Mouse (Mus musculus): ENCODE data around the gene Fubp3. TPM values are rescaled to one million over a fixed set of nuclear protein-coding genes. Genes with fewer than 3 reads are reported as not detected.

Fubp3 gene
- polyA plus RNA-seq, 1 experiment = 23.3 TPM

DNA sequence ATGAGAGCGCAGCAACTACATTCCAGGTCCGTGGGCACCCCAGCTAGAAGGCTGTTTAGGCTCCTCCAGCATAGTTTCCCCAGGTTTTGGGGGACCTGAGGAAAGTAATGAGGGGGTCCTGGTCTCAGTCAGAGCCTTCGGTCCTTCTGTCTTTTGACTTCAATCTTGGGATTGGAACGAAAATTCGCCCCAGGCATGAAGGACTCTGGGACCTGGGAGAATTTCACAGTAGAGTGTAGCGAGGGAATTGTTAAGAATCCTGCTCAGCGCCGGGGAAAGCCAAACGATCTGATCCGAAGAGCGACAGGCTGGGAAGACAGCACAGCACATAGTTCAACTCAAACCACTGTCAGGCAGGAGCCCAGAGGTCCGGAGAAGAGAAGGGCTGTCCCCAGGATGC lies 64.9 kb downstream of the Fubp3 start:
- no peaks in the 10 kb centered on the region; the same call in 1 of the 2 replicates for H3K4me1 ChIP-seq (ENCODE audit: control insufficient read depth, insufficient read depth, insufficient read length, low read length)
- H3K36me3 ChIP-seq (ENCODE audit: control insufficient read depth, insufficient read depth, low read length) = no peaks in the 10 kb centered on the region
- peaks cover 89% of the 10 kb centered on the region for H3K27me3 ChIP-seq (ENCODE audit: control insufficient read depth, insufficient read depth, low read length)

DNA sequence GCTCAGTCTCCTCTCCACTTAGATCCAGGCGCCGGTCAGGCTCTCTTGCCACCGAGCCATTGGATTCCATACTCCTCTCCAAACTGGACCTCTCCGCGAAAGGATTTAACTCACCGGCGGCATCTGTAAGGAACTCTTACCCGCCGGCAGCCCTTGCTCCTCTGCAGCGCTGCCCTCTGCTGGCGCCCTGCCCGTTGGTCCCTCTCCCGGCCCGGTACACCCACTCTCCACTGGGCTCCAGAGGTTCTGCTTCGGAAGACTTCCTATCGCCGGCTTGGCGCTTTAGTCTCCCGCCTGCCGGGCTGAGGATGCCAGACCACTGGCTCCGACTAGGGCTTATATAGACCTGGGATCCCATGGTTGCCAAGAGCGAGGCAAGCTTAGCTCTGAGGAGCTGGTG lies 65.4 kb downstream of the Fubp3 start:
- Histone ChIP-seq H3K27ac (ENCODE audit: insufficient read depth, low read depth, low read length) (no peak overlapping the region), H3K36me3 (ENCODE audit: control insufficient read depth, insufficient read depth, low read length) (no peaks in the 10 kb centered on the region), H3K4me1 (ENCODE audit: control insufficient read depth, insufficient read depth, insufficient read length, low read length) (no peaks in the 10 kb centered on the region; the same call in 1 of the 2 replicates), H3K27me3 (ENCODE audit: control insufficient read depth, insufficient read depth, low read length) (peaks cover 90% of the 10 kb centered on the region), H3K4me3 (ENCODE audit: low read depth, low read length) (no peak overlapping the region)
- no peak for TF ChIP-seq POLR2A (IDR thresholded peaks at IDR 0.05; ENCODE audit: low read depth, low read length)
- no peak for TF ChIP-seq CTCF (IDR thresholded peaks at IDR 0.05; ENCODE audit: extremely low read depth, insufficient read length, insufficient replicate concordance, low read depth, low read length)
- 4% methylated on average over 22 of the region's 22 CpGs for WGBS

More for the DNA sequence above, 64.9 kb downstream of the Fubp3 start:
- H3K27ac ChIP-seq (ENCODE audit: insufficient read depth, low read depth, low read length) = no peak overlapping the region
- TF ChIP-seq CTCF (IDR thresholded peaks at IDR 0.05; ENCODE audit: extremely low read depth, insufficient read length, insufficient replicate concordance, low read depth, low read length) (no peak), POLR2A (IDR thresholded peaks at IDR 0.05; ENCODE audit: low read depth, low read length) (no peak)
- no peak overlapping the region for H3K4me3 ChIP-seq (ENCODE audit: low read depth, low read length)
- 6% methylated on average over 12 of the region's 12 CpGs for WGBS

DNA sequence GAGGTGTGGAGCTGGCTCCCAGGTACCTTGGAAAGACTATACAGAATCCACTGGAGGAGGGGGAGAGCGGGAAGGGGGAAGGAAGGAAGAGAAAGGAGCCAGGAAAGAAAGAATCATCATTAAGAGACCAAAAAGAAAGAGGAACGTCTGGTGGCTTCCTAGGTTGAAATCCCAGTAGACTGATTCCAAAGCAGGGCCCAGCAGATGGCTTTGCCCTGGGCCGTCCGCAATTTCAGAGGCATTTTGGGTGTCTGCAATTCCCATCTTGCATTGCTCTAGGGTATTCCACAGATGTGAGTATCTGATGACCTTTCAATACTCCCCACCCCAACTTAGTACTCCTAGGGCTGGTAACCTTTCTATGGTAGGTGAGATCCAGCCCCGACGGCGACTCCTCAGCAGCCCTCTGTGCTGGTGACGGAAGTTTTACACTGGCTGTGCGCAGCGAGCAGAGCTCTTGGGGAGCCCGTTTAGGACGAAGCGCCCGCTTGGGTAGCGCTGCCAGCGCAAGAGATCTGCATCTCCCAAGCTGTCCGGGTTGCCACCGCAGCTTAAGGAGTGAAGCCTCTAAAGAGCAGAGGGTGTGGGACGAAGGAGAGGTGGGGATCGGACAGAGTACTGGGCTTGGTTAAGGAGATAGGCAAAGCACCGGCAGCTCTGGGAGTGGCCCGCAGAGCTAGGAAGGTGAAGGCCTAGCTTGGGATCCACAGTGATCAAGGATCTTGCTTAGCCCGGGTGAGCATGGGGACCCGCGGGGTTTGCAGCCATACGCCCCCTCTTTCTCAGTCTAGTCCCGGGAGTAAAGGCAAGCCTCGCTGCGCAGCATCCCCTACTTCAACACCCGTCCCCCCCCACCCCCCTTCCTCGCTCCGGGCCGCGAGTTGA lies 66.4 kb downstream of the Fubp3 start:
- no peaks in the 10 kb centered on the region; the same call in 1 of the 2 replicates for H3K4me1 ChIP-seq (ENCODE audit: control insufficient read depth, insufficient read depth, insufficient read length, low read length)
- H3K36me3 ChIP-seq (ENCODE audit: control insufficient read depth, insufficient read depth, low read length) = no peaks in the 10 kb centered on the region
- TF ChIP-seq POLR2A (IDR thresholded peaks at IDR 0.05; ENCODE audit: low read depth, low read length) (no peak), CTCF (IDR thresholded peaks at IDR 0.05; ENCODE audit: extremely low read depth, insufficient read length, insufficient replicate concordance, low read depth, low read length) (no peak)
- no peak overlapping the region for H3K4me3 ChIP-seq (ENCODE audit: low read depth, low read length)
- 5% methylated on average over 34 of the region's 34 CpGs for WGBS
- H3K27me3 ChIP-seq (ENCODE audit: control insufficient read depth, insufficient read depth, low read length) = peaks cover 99% of the 10 kb centered on the region
- no peak overlapping the region for H3K27ac ChIP-seq (ENCODE audit: insufficient read depth, low read depth, low read length)

DNA sequence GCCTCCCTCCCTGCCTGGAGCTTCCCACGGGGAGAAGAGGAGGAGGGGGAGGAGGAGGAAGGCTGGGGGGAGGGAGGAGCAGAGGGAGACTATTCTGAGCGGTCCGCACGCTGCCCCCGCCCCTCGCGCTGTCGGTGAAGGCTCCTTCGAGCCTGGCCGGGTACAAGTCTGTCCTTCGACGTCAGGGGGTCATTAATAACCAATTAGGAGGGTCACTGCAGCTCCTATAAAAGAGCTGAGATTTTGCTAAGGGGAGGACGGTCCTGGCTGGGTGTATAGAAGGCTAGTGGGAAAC lies 67.0 kb downstream of the Fubp3 start:
- 6% methylated on average over 13 of the region's 13 CpGs for WGBS

DNA sequence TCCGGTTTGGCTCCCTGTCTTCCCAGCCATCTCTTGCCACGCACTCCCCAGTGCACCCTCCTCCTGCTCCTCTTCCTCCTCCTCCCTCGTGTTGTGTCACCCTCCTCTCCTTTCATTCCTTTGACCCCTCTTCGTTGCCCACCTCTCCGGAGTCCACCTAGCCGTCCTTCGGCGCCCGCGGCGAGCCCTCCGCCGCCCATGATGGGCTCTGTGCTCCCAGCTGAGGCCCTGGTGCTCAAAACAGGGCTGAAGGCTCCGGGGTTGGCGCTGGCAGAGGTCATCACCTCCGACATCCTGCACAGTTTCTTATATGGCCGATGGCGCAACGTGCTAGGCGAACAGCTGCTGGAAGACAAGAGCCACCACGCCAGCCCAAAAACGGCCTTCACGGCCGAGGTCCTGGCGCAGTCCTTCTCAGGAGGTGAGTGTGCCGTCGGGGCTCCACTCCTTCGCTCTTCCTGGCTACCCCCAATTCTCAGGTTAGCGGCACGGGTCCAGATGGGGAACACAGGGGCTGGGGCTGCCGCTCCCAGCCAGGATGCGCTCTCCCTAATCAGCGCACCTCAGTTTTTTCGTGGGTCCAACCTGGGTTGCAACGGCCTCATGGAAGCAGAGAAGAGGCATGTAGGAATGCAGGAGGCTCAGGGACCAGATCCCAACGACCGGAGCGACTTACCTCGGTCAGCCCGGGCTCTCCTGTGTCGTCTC lies 67.6 kb downstream of the Fubp3 start, which contains the start of gene Prdm12:
Gene Prdm12, plus strand, starts transcription at position 137 of the 708 bp plus-strand sequence.
- H3K27me3 ChIP-seq (ENCODE audit: control insufficient read depth, insufficient read depth, low read length) = peaks cover 93% of the 10 kb centered on the region
- H3K4me1 ChIP-seq (ENCODE audit: control insufficient read depth, insufficient read depth, insufficient read length, low read length) = no peaks in the 10 kb centered on the region; the same call in 1 of the 2 replicates
- H3K36me3 ChIP-seq (ENCODE audit: control insufficient read depth, insufficient read depth, low read length) = no peaks in the 10 kb centered on the region
- no peak within 1 kb of the TSS for H3K4me3 ChIP-seq (ENCODE audit: low read depth, low read length)
- WGBS = 5% methylated on average over 41 of the region's 41 CpGs
- H3K27ac ChIP-seq (ENCODE audit: insufficient read depth, low read depth, low read length) = no peak within 1 kb of the TSS
- TF ChIP-seq CTCF (IDR thresholded peaks at IDR 0.05; ENCODE audit: extremely low read depth, insufficient read length, insufficient replicate concordance, low read depth, low read length) (no peak), POLR2A (IDR thresholded peaks at IDR 0.05; ENCODE audit: low read depth, low read length) (no peak)

More for the DNA sequence above, 67.0 kb downstream of the Fubp3 start:
- H3K36me3 ChIP-seq (ENCODE audit: control insufficient read depth, insufficient read depth, low read length) = no peaks in the 10 kb centered on the region
- no peak overlapping the region for H3K27ac ChIP-seq (ENCODE audit: insufficient read depth, low read depth, low read length)
- H3K4me1 ChIP-seq (ENCODE audit: control insufficient read depth, insufficient read depth, insufficient read length, low read length) = no peaks in the 10 kb centered on the region; the same call in 1 of the 2 replicates
- no peak for TF ChIP-seq POLR2A (IDR thresholded peaks at IDR 0.05; ENCODE audit: low read depth, low read length)
- no peak for TF ChIP-seq CTCF (IDR thresholded peaks at IDR 0.05; ENCODE audit: extremely low read depth, insufficient read length, insufficient replicate concordance, low read depth, low read length)
- H3K4me3 ChIP-seq (ENCODE audit: low read depth, low read length) = no peak overlapping the region
- H3K27me3 ChIP-seq (ENCODE audit: control insufficient read depth, insufficient read depth, low read length) = peaks cover 96% of the 10 kb centered on the region

DNA sequence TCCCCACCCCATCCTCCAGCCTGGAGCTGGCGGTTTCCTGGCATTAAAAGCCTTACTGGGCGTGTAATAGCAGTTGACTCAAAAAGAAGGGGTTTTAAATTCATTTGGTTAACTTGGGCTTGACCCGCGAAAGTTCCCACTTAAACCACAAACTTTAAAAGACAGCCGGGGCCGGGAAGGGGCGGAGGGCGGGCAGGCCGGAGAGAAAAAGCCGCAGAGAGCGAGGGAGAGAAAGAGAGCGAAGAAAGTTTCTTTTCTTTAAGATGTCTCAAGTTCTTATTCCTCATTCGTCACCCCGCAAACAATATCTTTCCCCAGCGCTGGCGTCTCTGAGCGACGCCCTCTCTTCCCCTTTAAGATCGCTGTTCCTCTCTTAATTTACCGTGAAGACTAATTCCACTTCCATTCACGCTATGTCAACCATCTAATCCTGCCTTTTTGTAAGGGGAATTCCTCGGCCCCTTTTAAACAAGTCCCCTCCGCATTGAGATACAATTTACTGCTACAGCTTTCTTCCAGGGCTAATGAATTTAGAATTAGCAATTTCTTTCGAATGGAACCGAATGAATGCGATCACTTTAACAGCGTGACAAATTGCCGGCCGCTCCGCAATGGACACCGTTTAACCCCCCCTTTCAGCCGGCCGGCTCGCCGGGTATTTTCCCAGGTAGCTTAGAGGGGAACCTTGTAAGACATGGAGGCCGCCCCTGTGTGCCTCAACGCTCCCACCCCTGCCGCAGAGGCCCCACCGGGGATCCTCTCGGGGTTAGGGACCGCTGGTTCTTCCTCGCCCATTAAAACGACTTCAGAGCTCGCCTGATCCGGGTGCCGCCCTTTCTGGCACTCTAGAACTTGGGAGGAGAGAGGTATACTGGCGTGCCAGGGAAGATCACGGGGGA lies 68.4 kb downstream of the Fubp3 start:
- H3K36me3 ChIP-seq (ENCODE audit: control insufficient read depth, insufficient read depth, low read length) = no peaks in the 10 kb centered on the region
- TF ChIP-seq CTCF (IDR thresholded peaks at IDR 0.05; ENCODE audit: extremely low read depth, insufficient read length, insufficient replicate concordance, low read depth, low read length) (no peak), POLR2A (IDR thresholded peaks at IDR 0.05; ENCODE audit: low read depth, low read length) (no peak)
- 2% methylated on average over 48 of the region's 48 CpGs for WGBS
- H3K27ac ChIP-seq (ENCODE audit: insufficient read depth, low read depth, low read length) = no peak overlapping the region
- no peak overlapping the region for H3K4me3 ChIP-seq (ENCODE audit: low read depth, low read length)
- H3K4me1 ChIP-seq (ENCODE audit: control insufficient read depth, insufficient read depth, insufficient read length, low read length) = no peaks in the 10 kb centered on the region; the same call in 1 of the 2 replicates
- peaks cover 85% of the 10 kb centered on the region for H3K27me3 ChIP-seq (ENCODE audit: control insufficient read depth, insufficient read depth, low read length)

Data from small intestine, adult 2 months (tissue).